Mouse (Mus musculus) lung, postnatal 36 days (tissue): ENCODE measurements at regions not wholly inside any gene's neighbourhood (a gene's known extent, or its start where the extent isn't known, plus 50 kb on each side); places are given as distances from the start of the nearest gene placed in this dataset.

Source experiments
- DNase-seq: peaks from one replicate; pipeline ENCODE4 v3.0.0; 2022; ENCODE audit warnings: mixed read lengths

- DNase-seq: no peak
Observed at GRCm38 (mm10) chr3:129044834-129045233, 154.8 kb upstream of the Pitx2 start.

- DNase-seq: no peak
Observed at GRCm38 (mm10) chr3:129049899-129050597, 149.6 kb upstream of the Pitx2 start.

- DNase-seq: no peak
Observed at GRCm38 (mm10) chr3:129065457-129066364, 134.0 kb upstream of the Pitx2 start.

- no peak for DNase-seq
Observed at GRCm38 (mm10) chr3:129069676-129070075, 130.0 kb upstream of the Pitx2 start.

GRCm38 (mm10) chr3:129070521-129070933, 129.2 kb upstream of the Pitx2 start:
- DNase-seq: no peak

- no peak for DNase-seq
Observed at GRCm38 (mm10) chr3:129071002-129071401, 128.7 kb upstream of the Pitx2 start.

- no peak for DNase-seq
Observed at GRCm38 (mm10) chr3:129076396-129076795, 123.3 kb upstream of the Pitx2 start.

- DNase-seq: no peak
Observed at GRCm38 (mm10) chr3:129103786-129104440, 95.8 kb upstream of the Pitx2 start.

- DNase-seq: no peak
Observed at GRCm38 (mm10) chr3:129104811-129105210, 94.9 kb upstream of the Pitx2 start.

- no peak for DNase-seq
Observed at GRCm38 (mm10) chr3:129106174-129106573, 93.5 kb upstream of the Pitx2 start.

- no peak for DNase-seq
Observed at GRCm38 (mm10) chr3:129130521-129130920, 69.2 kb upstream of the Pitx2 start.

- DNase-seq: no peak
Observed at GRCm38 (mm10) chr3:129131140-129131539, 68.5 kb upstream of the Pitx2 start.

GRCm38 (mm10) chr3:129131877-129132433, 67.7 kb upstream of the Pitx2 start:
- DNase-seq: no peak
